Mouse (Mus musculus): ENCODE results near the gene Nup54. TPM values are rescaled to one million over a fixed set of nuclear protein-coding genes. Genes with fewer than 3 reads are reported as not detected.

Nup54 gene
- total and polyA plus RNA-seq, 2 experiments: 13.7 to 20.0 TPM

DNA sequence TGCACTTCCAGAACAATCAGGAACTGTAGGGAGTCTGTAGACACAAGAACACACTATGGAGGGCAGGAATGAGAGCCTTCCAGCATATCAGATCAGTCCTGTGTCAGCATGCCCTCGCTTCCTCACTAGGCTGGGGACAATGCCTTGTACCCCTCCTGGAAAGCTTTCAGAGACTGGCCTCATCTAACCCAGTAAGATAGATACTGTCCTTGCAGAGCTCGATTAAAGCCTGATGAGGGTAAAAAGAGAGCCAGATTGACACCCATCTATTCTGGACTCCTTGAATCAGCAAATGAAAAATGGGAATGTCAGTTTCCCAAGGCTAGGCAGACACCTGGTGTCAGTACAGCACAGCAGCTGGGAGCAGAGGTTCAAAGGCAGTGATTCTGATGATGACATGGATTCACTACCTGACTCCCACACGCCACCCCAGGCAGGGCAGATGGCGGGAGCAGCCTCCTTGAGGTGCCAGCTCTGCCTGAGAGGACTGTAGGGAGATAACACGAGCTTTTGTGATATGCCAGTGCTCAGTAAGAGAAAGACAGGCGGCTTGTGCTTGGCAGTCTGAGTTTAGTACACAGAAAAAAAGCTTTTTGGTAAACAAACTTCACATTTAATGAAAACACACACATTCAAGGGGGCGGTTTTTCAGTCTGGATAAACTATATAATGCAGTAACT is 23.4 kb downstream of the Nup54 start:
- no peak for DNase-seq (ENCODE audit: extremely low read depth, low read depth, low spot score)
- H3K79me2 ChIP-seq (ENCODE audit: control insufficient read depth, insufficient read depth, low read length): no peaks in the 10 kb centered on the region
- no peaks in the 10 kb centered on the region for H3K4me1 ChIP-seq (ENCODE audit: control insufficient read depth, insufficient read depth, low read length)
- no peak overlapping the region for H3K9ac ChIP-seq (ENCODE audit: low read depth, low read length)
- H3K36me3 ChIP-seq (ENCODE audit: control insufficient read depth, insufficient read depth, low read length): peaks cover 13% of the 10 kb centered on the region
- no peak for TF ChIP-seq CTCF (IDR thresholded peaks at IDR 0.05; ENCODE audit: low read depth, low read length)
- no peak for TF ChIP-seq POLR2A (IDR thresholded peaks at IDR 0.05; ENCODE audit: extremely low read depth, insufficient read depth, low read length)
- H3K27me3 ChIP-seq (ENCODE audit: control insufficient read depth, insufficient read depth, low read length): no peaks in the 10 kb centered on the region
- H3K4me3 ChIP-seq (ENCODE audit: insufficient read depth, low read depth, low read length): no peak overlapping the region
- no peak overlapping the region for H3K27ac ChIP-seq (replicated peaks; ENCODE audit: insufficient read depth, low read depth, low read length)
- WGBS: 66% methylated on average over 7 of the region's 7 CpGs

DNA sequence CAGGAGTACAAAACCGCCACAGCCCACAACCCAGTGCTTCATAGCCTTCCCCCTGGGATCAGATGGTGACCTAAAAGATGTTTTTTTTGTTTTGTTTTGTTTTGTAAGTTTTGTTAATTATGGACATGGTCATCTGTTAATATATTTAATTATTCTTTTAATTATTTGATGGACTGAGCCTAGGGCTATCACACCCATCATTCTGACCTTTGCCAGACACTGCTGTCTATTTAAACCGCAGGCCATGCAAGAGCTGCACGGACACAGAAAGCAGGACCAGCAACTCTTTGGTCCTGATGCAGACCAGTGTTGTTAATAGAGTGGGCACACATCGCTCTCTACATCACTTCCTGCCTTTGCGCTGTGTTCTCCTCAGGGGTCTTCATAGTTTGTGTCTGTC is 24.5 kb downstream of the Nup54 start:
- no peaks in the 10 kb centered on the region for H3K4me1 ChIP-seq (ENCODE audit: control insufficient read depth, insufficient read depth, low read length)
- WGBS: 95% methylated on average over 5 of the region's 5 CpGs
- peaks cover 10% of the 10 kb centered on the region; the same call in 1 of the 2 replicates for H3K36me3 ChIP-seq (ENCODE audit: control insufficient read depth, insufficient read depth, low read length)
- H3K9ac ChIP-seq (ENCODE audit: low read depth, low read length): no peak overlapping the region
- TF ChIP-seq POLR2A (IDR thresholded peaks at IDR 0.05; ENCODE audit: extremely low read depth, insufficient read depth, low read length): no peak
- TF ChIP-seq CTCF (IDR thresholded peaks at IDR 0.05; ENCODE audit: low read depth, low read length): no peak
- no peak overlapping the region for H3K27ac ChIP-seq (replicated peaks; ENCODE audit: insufficient read depth, low read depth, low read length)
- no peak for DNase-seq (ENCODE audit: extremely low read depth, low read depth, low spot score)
- H3K27me3 ChIP-seq (ENCODE audit: control insufficient read depth, insufficient read depth, low read length): no peaks in the 10 kb centered on the region
- H3K79me2 ChIP-seq (ENCODE audit: control insufficient read depth, insufficient read depth, low read length): no peaks in the 10 kb centered on the region
- no peak overlapping the region for H3K4me3 ChIP-seq (ENCODE audit: insufficient read depth, low read depth, low read length)

DNA sequence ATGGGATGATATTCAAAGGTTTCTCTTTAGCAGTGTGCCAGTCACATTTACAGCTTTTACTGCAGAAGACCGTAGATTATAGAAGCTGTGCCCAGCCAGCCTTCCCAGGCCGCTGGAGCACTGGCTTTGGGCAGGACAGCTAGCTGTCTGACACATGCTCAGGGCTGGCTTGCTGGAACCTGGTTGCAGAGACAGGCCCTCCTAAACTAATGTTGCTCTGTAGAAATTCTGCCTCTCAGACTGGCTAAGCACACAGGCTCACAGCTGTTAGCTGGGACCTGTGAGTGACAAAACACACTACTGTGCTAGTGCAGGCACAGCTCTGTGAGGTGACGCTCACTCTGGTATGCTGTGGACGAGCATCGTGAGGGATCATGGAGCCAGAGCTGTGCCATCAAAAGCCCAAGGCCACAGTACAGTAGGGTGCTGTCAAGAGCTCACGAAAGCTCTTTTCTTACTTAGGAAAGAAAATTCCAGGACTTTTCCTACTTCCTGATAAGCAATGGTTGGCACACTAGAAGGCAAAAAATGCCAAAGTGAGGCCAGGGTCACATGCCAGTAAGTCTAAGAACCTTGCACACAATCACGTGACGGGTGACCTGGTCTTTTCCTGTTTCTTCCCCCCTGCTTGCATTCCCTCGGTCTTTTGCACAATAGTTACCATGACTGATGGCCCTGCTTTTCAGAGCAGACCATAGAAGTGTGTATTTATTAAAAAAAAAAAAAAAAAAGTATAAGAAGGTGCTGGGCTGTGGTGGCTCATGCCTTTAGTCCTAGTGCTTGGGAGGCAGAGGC is 25.5 kb downstream of the Nup54 start:
- 84% methylated on average over 9 of the region's 9 CpGs for WGBS
- Histone ChIP-seq H3K79me2 (ENCODE audit: control insufficient read depth, insufficient read depth, low read length) (no peaks in the 10 kb centered on the region), H3K27ac (replicated peaks; ENCODE audit: insufficient read depth, low read depth, low read length) (no peak overlapping the region), H3K9ac (ENCODE audit: low read depth, low read length) (no peak overlapping the region), H3K4me1 (ENCODE audit: control insufficient read depth, insufficient read depth, low read length) (no peaks in the 10 kb centered on the region), H3K36me3 (ENCODE audit: control insufficient read depth, insufficient read depth, low read length) (peaks cover 4% of the 10 kb centered on the region; the same call in 1 of the 2 replicates), H3K4me3 (ENCODE audit: insufficient read depth, low read depth, low read length) (no peak overlapping the region), H3K27me3 (ENCODE audit: control insufficient read depth, insufficient read depth, low read length) (no peaks in the 10 kb centered on the region)
- TF ChIP-seq POLR2A (IDR thresholded peaks at IDR 0.05; ENCODE audit: extremely low read depth, insufficient read depth, low read length) (no peak), CTCF (IDR thresholded peaks at IDR 0.05; ENCODE audit: low read depth, low read length) (no peak)
- DNase-seq (ENCODE audit: extremely low read depth, low read depth, low spot score): no peak

DNA sequence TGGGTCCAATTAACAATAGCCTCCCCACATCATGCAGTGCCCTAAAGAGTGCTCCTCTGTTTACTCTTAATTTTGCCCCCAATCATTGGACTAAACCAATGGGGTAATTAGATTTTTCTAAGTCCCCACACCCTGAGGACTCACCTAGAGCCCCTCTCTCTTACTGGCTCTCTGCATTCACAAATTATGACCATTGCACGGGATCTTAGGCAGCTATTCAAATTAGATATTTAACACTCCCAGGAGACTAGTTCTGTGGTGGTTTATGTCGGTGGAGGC is 30.7 kb downstream of the Nup54 start:
- no peaks in the 10 kb centered on the region for H3K79me2 ChIP-seq (ENCODE audit: control insufficient read depth, insufficient read depth, low read length)
- H3K4me3 ChIP-seq (ENCODE audit: insufficient read depth, low read depth, low read length): no peak overlapping the region
- H3K4me1 ChIP-seq (ENCODE audit: control insufficient read depth, insufficient read depth, low read length): no peaks in the 10 kb centered on the region
- TF ChIP-seq POLR2A (IDR thresholded peaks at IDR 0.05; ENCODE audit: extremely low read depth, insufficient read depth, low read length) (no peak), CTCF (IDR thresholded peaks at IDR 0.05; ENCODE audit: low read depth, low read length) (no peak)
- H3K36me3 ChIP-seq (ENCODE audit: control insufficient read depth, insufficient read depth, low read length): no peaks in the 10 kb centered on the region
- no peak overlapping the region for H3K27ac ChIP-seq (replicated peaks; ENCODE audit: insufficient read depth, low read depth, low read length)
- DNase-seq (ENCODE audit: extremely low read depth, low read depth, low spot score): no peak
- H3K27me3 ChIP-seq (ENCODE audit: control insufficient read depth, insufficient read depth, low read length): no peaks in the 10 kb centered on the region
- WGBS: 71% methylated on average over 2 of the region's 2 CpGs
- H3K9ac ChIP-seq (ENCODE audit: low read depth, low read length): no peak overlapping the region

DNA sequence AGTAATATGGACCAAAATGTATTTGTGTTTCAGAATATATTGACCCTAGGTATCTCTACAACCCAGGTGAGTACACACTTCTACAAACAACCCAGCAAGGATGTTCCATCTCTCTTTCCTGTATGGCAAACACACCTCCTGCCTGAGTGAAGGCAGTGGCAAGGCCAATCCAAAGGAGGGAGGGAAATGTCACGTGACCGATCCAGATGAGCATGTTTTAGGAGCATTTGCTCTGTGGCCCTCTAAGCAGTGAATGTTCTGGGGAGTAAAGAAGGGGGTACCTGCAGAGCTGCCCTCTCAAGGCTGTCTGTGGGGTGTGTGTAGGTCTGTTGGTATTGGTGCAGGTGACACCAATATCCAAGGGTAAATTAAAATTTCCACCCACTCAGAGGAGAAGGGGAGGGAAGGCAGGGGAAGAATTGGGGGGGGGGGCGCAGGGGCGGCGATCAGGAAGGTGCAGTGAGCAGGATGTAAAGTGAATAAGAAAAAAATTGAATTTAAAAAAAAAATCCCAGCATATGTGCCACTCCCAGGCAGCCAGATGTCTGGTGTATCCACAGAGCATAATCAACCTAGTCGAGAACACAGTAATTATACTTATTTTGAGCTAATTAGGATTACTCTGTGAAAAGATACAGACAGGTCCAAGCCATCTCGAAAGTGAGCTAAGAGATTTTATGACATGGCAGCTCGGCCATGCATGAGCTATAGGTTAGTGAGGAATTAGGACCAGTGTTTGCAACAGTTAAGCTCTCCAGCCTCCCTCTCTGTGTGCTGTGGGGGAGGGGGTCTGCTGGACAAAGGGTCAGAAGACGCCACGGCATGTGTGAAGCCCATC is 31.2 kb downstream of the Nup54 start:
- WGBS: 81% methylated on average over 10 of the region's 10 CpGs
- no peak for TF ChIP-seq CTCF (IDR thresholded peaks at IDR 0.05; ENCODE audit: low read depth, low read length)
- no peak for TF ChIP-seq POLR2A (IDR thresholded peaks at IDR 0.05; ENCODE audit: extremely low read depth, insufficient read depth, low read length)

More for the DNA sequence above, 31.2 kb downstream of the Nup54 start:
- no peak for DNase-seq (ENCODE audit: extremely low read depth, low read depth, low spot score)
- no peaks in the 10 kb centered on the region for H3K36me3 ChIP-seq (ENCODE audit: control insufficient read depth, insufficient read depth, low read length)
- no peaks in the 10 kb centered on the region for H3K4me1 ChIP-seq (ENCODE audit: control insufficient read depth, insufficient read depth, low read length)
- no peak overlapping the region for H3K9ac ChIP-seq (ENCODE audit: low read depth, low read length)
- no peak overlapping the region for H3K4me3 ChIP-seq (ENCODE audit: insufficient read depth, low read depth, low read length)
- no peak overlapping the region for H3K27ac ChIP-seq (replicated peaks; ENCODE audit: insufficient read depth, low read depth, low read length)
- H3K79me2 ChIP-seq (ENCODE audit: control insufficient read depth, insufficient read depth, low read length): no peaks in the 10 kb centered on the region
- H3K27me3 ChIP-seq (ENCODE audit: control insufficient read depth, insufficient read depth, low read length): no peaks in the 10 kb centered on the region

Measured in liver, adult 2 months (tissue).